Mouse (Mus musculus): ENCODE results near the gene Lcn9. TPM values are rescaled to one million over a fixed set of nuclear protein-coding genes. Genes with fewer than 3 reads are reported as not detected.

The Lcn9 gene
- not detected for total RNA-seq (2021)
- long read RNA-seq, experiment 1: 0 reads
- long read RNA-seq, experiment 2: 0 reads

GRCm38 (mm10) chr2:25822806-25823205 is at the start of gene Lcn9:
Gene Lcn9 (plus strand): TSS chr2:25823153.
- intact Hi-C loops (cut with DNase I): no loop called here
- H3K4me3 ChIP-seq: no peak within 1 kb of the TSS
- H3K27ac ChIP-seq: no peak within 1 kb of the TSS
- DNase-seq (ENCODE audit: extremely low spot score in 1 of 2, low spot score in 2 of 2): no peak
- TF ChIP-seq CTCF (IDR thresholded peaks at IDR 0.05): no peak

- intact Hi-C loops (cut with DNase I): no loop called here
- no peak for DNase-seq (ENCODE audit: extremely low spot score in 1 of 2, low spot score in 2 of 2)
- TF ChIP-seq CTCF (IDR thresholded peaks at IDR 0.05): no peak
- no peak overlapping the region for H3K4me3 ChIP-seq
- H3K27ac ChIP-seq: no peak overlapping the region
These were observed 49.4 kb upstream of the Lcn9 start for GRCm38 (mm10) chr2:25773507-25773906.

- no peak for DNase-seq (ENCODE audit: extremely low spot score in 1 of 2, low spot score in 2 of 2)
- H3K4me3 ChIP-seq: no peak overlapping the region
- TF ChIP-seq CTCF (IDR thresholded peaks at IDR 0.05): no peak
- no peak overlapping the region for H3K27ac ChIP-seq
- intact Hi-C loops (cut with DNase I): no loop called here
These were observed 48.3 kb upstream of the Lcn9 start for GRCm38 (mm10) chr2:25774640-25775039.

GRCm38 (mm10) chr2:25775991-25776390 is 47.0 kb upstream of the Lcn9 start:
- Histone ChIP-seq H3K4me3 (no peak overlapping the region), H3K27ac (no peak overlapping the region)
- DNase-seq (ENCODE audit: extremely low spot score in 1 of 2, low spot score in 2 of 2): no peak
- intact Hi-C loops (cut with DNase I): no loop called here
- TF ChIP-seq CTCF (IDR thresholded peaks at IDR 0.05): no peak

GRCm38 (mm10) chr2:25776717-25777116 is 46.2 kb upstream of the Lcn9 start, which contains the start of gene Lcn11:
Gene Lcn11 (plus strand): TSS chr2:25777017.
- H3K4me3 ChIP-seq: no peak within 1 kb of the TSS
- TF ChIP-seq CTCF (IDR thresholded peaks at IDR 0.05): no peak
- no peak within 1 kb of the TSS for H3K27ac ChIP-seq
- DNase-seq (ENCODE audit: extremely low spot score in 1 of 2, low spot score in 2 of 2): no peak
- intact Hi-C loops (cut with DNase I): no loop called here

GRCm38 (mm10) chr2:25779076-25779475 is 43.9 kb upstream of the Lcn9 start:
- intact Hi-C loops (cut with DNase I): no loop called here
- DNase-seq (ENCODE audit: extremely low spot score in 1 of 2, low spot score in 2 of 2): no peak
- no peak for TF ChIP-seq CTCF (IDR thresholded peaks at IDR 0.05)
- no peak overlapping the region for H3K27ac ChIP-seq
- H3K4me3 ChIP-seq: no peak overlapping the region

- intact Hi-C loops (cut with DNase I): no loop called here
- TF ChIP-seq CTCF (IDR thresholded peaks at IDR 0.05): no peak
These were observed 42.0 kb upstream of the Lcn9 start for GRCm38 (mm10) chr2:25780921-25781320.

GRCm38 (mm10) chr2:25781957-25782356 is 41.0 kb upstream of the Lcn9 start, which contains the start of gene Gm13539:
Gene Gm13539 (plus strand): TSS chr2:25782257.
- no peak within 1 kb of the TSS for H3K27ac ChIP-seq
- H3K4me3 ChIP-seq: no peak within 1 kb of the TSS
- DNase-seq (ENCODE audit: extremely low spot score in 1 of 2, low spot score in 2 of 2): no peak
- no peak for TF ChIP-seq CTCF (IDR thresholded peaks at IDR 0.05)
- intact Hi-C loops (cut with DNase I): no loop called here

More at GRCm38 (mm10) chr2:25780921-25781320, 42.0 kb upstream of the Lcn9 start:
- H3K4me3 ChIP-seq: no peak overlapping the region
- H3K27ac ChIP-seq: no peak overlapping the region
- no peak for DNase-seq (ENCODE audit: extremely low spot score in 1 of 2, low spot score in 2 of 2)

- Histone ChIP-seq H3K4me3 (no peak overlapping the region), H3K27ac (no peak overlapping the region)
- no peak for DNase-seq (ENCODE audit: extremely low spot score in 1 of 2, low spot score in 2 of 2)
- no peak for TF ChIP-seq CTCF (IDR thresholded peaks at IDR 0.05)
- intact Hi-C loops (cut with DNase I): no loop called here
These were observed 37.2 kb upstream of the Lcn9 start for GRCm38 (mm10) chr2:25785573-25786322.

- no peak for DNase-seq (ENCODE audit: extremely low spot score in 1 of 2, low spot score in 2 of 2)
- Histone ChIP-seq H3K4me3 (no peak overlapping the region), H3K27ac (no peak overlapping the region)
- intact Hi-C loops (cut with DNase I): no loop called here
- TF ChIP-seq CTCF (IDR thresholded peaks at IDR 0.05): no peak
These were observed 33.9 kb upstream of the Lcn9 start for GRCm38 (mm10) chr2:25789092-25789491.

- no peak for DNase-seq (ENCODE audit: extremely low spot score in 1 of 2, low spot score in 2 of 2)
- no peak overlapping the region for H3K4me3 ChIP-seq
- intact Hi-C loops (cut with DNase I): no loop called here
- no peak overlapping the region for H3K27ac ChIP-seq
- no peak for TF ChIP-seq CTCF (IDR thresholded peaks at IDR 0.05)
These were observed 25.3 kb upstream of the Lcn9 start for GRCm38 (mm10) chr2:25797635-25798034.

- intact Hi-C loops (cut with DNase I): no loop called here
- H3K27ac ChIP-seq: no peak overlapping the region
- no peak for DNase-seq (ENCODE audit: extremely low spot score in 1 of 2, low spot score in 2 of 2)
- H3K4me3 ChIP-seq: no peak overlapping the region
- TF ChIP-seq CTCF (IDR thresholded peaks at IDR 0.05): no peak
These were observed 24.9 kb upstream of the Lcn9 start for GRCm38 (mm10) chr2:25798065-25798464.

- TF ChIP-seq CTCF (IDR thresholded peaks at IDR 0.05): no peak
- no peak for DNase-seq (ENCODE audit: extremely low spot score in 1 of 2, low spot score in 2 of 2)
- H3K27ac ChIP-seq: no peak overlapping the region
- intact Hi-C loops (cut with DNase I): no loop called here
- H3K4me3 ChIP-seq: no peak overlapping the region
These were observed 11.2 kb upstream of the Lcn9 start for GRCm38 (mm10) chr2:25811711-25812110.

Data from left cerebral cortex, adult 2 months (tissue).